Mouse (Mus musculus) lung, postnatal 25 days (tissue): ENCODE measurements around the gene AI854703.
"Not testable (repeated sequence)": the region's sequence is repeated elsewhere in the genome, so short reads cannot be mapped to it uniquely, and the experiment has no call there.

ENCODE experiments used
- DNase-seq: peaks from one replicate; pipeline ENCODE4 v3.0.0; 2022; ENCODE audit warnings: low spot score

Gene AI854703

DNA sequence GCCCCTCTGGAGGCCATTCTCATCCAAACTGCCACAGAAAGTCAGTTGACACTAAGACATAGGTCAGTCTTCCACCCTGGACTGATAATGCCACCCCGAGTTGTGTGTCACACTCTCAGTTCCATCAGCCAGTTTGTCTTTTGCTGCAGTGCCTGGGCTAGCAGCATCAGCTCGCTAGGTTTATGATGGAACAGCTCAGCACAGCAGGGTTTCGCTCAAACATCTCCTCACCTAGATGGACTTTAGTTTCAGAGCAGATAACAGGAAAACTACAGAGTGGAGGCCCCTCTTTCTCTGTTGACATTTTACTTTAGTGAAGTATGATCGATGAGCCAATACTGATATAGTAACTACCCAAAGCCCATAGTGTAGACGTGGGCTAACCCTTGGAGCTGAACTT, 11.8 kb upstream of the AI854703 start:
- no peak for DNase-seq

DNA sequence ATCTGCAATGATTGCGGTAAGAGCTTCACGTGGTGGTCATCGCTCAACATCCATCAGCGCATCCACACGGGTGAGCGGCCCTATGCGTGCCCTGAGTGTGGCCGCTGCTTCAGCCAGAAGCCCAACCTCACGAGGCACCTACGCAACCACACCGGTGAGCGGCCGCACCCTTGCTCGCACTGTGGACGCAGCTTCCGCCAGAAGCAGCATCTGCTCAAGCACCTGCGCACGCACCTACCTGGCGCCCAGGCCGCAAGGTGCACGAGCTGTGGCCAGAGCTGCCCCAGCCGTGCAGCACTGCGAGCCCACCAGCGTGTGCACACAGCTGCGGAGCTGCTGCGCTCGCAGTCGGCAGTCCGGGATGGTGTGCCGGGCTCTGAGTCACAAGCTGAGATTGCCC, 6.5 kb upstream of the AI854703 start:
- no peak for DNase-seq

DNA sequence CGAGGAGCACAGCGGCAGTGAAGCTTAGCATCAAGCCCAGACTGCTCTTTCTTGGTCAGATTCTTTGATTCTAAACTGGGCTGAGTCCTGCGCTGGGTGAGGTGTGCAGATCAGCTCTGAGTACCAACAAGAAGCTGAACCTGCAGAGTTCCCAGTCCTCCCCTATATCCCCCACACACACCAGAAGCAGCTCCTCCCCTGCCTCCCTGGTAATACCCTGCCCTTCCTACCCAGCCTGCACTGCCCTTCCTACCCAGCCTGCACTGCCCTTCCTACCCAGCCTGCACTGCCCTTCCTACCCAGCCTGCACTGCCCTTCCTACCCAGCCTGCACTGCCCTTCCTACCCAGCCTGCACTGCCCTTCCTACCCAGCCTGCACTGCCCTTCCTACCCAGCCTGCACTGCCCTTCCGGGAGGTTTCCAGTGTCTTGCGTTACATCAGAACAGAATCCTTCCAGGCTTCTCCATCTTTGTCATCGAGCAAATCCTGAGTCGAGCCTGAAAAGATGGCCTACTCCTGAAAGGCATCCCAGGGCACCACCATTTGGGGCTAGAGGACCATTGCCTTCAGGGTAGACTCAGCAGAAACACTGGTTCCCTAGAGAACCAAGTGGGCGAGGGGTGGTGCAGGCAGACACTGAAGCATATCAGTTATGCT, 4.2 kb upstream of the AI854703 start:
- DNase-seq: not testable (repeated sequence)

DNA sequence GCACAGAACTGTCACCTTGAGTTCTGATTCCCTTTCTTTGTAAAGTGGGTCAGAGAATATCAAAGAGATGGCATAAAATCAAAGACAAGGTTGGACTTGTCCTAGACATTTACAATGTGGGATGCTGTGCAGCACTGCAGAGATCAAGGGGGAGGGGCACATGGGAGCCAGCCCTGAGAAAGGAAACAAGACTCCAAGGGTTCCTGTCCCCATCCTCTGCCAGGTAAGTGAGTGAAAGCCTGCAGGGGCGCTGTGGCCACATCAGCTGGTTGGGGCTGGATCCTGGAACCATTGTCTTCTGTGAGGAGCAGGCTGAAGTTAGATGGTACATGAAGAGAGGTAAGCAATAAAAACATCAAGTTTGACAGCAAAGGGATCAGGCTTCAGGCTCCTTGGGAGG, 3.1 kb upstream of the AI854703 start:
- no peak for DNase-seq

DNA sequence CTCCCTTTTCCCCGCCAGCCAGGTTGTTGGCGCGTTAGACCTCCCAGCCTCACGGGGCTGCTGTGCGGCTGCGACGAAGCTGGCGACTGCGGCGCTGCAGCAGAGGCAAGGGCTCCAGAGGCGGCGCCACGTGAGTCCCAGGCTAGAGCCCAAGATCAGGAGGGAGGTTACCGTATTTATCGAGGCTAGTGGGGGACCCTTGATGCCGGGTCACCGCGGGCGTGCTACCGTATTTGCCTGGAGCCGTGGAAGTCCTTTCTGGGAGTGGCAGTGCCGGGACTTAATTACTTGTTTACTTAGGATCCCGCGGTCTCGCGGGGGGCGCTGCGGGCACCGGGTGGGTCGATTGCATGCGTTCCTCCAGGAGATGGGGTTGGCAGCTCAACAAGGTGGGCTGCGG, 420 bp downstream of the AI854703 start:
- no peak for DNase-seq

DNA sequence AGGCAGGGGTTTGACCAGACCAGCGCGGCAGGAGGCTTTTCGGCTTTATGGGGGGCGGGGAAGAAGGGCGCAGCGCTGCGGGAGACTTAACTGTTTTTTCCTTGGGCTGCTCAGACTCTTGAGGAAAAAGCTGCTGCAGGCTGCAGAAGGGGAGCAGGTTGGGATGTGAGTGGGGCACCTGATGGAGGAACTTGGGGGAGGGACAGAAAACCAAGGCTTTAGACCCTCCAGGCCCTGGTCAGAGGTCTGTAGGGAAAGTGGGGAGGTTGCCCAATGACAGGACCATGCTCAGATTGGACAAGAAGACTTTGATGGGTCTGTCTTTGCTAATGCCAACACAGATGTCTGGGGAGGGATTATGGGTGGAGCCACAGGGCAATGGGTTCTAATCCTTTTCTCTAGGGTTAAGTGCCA, 954 bp downstream of the AI854703 start:
- no peak for DNase-seq

DNA sequence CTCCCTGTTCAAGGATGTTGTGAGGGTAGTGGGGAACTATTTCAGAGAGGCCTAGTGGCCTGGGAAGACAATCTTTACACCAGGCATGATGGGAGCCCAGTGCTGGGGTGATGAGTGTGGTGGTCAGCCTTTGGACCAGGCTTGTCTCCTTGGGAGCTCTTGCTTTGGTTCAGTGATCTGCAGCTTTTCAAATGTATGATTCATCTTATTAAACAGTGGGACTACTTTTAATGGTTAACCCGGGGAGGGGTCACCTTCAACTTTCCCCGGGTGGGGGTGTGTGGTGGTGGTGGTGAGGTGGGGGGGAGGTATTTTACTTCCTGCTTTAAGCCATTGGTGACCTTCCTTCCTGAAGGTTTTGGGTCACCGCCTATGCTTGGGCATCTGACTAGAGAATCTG, 1.8 kb downstream of the AI854703 start:
- DNase-seq: no peak

DNA sequence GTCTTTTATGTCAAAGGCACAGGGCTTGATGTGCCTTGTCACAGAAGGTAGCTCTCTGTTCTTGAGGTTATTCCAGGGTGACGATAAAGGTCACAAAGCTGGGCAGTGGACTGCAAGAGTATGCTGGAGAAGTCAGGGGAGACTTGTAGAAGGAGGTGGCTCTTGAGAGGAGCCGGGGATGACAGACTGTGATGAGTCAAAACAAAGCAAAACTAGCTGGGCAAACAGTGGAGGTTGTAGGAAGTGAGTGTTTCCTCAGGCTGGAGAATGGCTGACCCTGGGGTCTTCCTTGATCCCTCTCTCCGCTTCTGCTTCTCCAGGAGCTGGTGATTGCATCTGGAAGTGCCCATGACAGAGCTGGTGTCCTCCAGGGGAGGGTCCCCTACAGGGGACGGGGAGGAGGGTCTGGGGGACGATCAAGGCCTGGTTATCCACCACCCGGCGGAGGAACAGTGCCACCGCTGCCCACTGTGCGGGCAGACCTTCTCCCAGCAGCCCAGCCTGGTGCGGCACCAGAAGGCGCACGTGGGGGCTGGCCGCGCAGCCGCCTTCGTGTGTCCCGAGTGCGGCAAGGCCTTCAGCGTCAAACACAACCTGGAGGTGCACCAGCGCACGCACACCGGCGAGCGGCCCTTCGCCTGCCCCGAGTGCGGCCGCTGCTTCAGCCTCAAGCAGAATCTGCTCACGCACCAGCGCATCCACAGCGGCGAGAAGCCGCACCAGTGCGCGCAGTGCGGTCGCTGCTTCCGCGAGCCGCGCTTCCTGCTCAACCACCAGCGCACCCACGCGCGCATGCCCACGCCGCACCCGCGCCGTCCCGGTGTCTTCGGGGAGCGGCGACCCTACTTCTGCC, 2.5 kb downstream of the AI854703 start:
- DNase-seq: no peak

DNA sequence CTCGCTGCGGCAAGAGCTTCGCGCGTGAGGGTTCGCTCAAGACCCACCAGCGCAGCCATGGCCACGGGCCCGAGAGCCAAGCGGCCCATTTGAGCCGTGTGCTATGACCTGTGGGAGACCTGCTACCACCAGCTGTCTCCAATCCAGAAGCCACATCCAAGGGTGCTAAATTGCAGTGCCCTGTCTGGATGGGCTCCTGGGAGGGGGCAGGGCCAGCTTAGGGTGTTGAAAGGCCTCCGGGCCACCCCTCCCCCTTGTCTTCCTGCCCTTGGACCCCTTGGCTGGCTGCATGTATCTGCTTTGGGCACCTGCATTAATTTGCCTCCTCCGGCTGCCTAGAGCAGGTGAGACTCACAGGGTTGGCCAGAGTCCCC, 3.1 kb downstream of the AI854703 start:
- no peak for DNase-seq

DNA sequence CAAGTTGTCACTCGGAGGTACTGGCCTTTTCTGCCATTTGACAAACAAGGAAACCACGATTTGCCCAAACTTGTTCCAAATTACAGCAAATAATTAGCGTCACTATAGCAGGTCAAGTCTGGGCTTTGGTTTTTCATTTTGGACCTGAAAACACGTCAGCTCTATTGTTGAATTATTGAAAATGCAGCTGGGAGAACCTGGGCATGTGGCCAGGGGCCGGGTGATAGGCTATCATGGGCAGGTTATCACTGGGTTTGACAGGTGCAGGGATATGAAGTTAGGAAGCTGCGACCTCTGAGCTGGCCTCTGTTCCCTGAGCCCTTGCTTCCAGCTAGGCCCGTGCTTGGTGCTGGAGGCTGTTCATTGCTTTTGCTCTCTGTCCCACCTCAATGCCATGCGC, 4.3 kb downstream of the AI854703 start:
- no peak for DNase-seq

DNA sequence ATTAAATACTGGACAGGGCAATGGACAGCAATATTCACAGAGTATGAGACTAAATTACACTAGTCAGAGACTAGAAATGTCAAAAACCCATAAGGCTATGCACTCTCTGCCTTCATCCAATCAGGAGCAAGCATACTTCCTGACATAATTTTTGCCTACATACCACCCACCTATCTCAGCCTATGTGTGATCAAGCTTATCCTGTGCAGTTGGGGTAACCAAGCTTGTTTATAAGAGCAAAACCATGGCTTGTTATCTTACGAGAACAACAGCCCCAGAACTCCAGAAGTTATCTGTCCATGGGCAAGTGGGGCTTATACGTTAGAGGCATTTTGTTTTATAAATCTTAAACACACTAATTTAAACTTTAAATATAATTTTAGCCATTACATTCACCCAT, 8.5 kb downstream of the AI854703 start:
- DNase-seq: no peak

DNA sequence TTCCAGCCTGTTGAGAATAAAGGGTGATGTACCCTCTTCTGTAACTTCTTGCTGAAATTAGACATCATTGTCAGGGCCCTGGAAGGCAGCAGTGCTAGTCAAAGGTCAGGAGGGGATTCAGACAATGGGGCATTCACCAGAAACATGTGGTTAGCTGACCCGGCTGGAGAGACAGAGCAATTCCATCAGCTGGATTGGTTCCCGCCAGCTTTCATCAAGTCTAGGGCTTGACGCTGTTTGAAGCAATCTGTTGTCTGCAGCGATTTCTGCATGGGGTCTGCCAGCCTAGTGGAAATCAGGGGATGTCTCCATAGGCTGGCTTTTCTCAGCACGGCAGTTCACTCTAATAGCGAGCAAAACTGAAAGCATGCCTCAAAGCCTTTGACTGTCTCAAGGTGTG, 10.0 kb downstream of the AI854703 start:
- no peak for DNase-seq

DNA sequence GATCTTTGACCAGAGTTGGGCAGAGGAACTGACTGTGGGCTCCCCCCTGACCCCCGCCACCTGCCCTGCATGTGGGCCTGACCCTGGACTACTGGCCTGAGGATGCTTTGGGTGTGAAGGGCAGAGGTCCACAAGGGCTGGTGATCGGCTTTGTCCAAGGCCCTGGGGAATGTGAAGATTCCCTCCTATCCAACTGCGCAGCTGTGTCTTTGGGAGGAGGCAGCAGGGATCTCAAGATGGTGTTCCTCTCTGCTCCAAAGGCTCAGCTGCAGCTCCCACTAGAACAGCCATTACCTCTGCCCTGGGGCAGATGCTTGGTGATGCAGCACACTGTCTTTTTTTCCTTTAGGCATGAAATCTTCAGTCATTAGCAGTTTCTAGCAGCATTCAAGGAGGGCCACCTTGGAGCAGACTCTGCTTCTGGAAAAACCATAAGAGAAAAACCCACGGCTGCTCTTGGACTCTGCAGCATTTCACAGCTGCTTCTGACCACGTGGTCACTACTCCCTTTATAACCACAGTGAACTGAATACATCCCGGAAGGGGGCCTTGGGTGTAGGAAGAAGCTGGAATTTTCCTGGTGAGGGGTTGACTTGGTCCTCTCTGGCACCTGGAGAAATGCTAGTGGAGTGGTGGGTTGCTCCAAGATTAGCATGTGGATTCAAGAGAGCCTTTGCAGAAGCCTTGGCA, 11.4 kb downstream of the AI854703 start:
- DNase-seq: no peak

DNA sequence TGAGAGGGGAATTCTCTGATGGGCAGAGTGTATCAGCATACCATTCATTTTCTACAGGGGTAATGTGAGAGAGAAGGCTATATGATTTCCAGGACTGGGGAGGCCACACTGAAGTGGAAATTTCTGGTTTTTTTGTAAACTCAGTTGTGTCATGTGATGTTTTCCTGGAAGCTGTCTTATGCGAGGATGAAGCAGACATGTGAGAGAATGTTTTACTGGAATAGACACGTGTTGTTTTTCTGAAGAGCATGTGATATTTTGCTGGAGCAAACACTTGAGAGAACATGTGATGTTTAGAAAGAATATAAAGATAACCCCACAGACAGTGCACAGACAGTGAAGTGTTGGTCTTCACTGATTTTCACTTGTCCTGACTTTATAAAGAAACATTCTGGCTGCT, 12.0 kb downstream of the AI854703 start:
- no peak for DNase-seq

DNA sequence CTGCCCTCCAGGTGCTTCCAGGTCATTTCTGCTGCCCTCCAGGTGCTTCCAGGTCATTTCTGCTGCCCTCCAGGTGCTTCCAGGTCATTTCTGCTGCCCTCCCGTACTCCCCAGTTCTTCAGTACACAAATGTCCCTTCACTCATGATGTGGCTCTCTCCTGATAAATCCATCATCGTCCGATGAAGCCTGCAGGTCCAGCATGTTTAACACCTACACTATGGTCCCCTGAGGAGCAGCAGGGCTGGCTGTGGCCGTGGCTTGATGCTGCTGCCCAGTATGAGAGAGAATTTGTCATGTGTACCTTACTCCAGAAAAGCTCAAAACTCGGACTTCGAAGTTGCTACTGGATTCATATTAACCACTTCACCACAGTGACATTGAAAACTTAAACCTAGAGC, 14.8 kb downstream of the AI854703 start:
- no peak for DNase-seq

DNA sequence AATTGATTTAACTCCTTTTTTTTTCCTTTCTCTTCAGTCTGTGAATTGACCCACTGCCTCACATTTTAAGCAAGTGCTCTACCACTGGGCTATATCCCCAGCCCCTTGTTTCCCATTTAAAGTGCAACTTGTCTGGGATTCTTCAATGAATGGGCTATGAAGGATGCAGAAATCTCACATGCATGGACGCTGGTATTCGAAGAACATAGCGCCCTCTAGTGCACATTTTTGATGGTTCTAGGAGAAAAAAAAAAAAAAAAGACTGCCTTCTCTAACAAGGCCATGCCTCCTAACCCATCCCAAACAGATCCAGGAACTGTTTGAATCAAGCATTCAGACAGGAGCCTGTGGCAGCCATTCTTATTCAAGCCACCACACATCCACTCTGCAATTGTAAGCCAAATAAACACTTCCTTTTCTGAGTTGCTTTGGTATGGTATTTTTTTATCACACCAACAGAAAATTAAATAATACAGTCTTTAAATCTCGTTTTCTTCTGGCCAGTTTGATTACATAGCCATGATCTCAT, 16.3 kb downstream of the AI854703 start:
- DNase-seq: peak; percentile 53

DNA sequence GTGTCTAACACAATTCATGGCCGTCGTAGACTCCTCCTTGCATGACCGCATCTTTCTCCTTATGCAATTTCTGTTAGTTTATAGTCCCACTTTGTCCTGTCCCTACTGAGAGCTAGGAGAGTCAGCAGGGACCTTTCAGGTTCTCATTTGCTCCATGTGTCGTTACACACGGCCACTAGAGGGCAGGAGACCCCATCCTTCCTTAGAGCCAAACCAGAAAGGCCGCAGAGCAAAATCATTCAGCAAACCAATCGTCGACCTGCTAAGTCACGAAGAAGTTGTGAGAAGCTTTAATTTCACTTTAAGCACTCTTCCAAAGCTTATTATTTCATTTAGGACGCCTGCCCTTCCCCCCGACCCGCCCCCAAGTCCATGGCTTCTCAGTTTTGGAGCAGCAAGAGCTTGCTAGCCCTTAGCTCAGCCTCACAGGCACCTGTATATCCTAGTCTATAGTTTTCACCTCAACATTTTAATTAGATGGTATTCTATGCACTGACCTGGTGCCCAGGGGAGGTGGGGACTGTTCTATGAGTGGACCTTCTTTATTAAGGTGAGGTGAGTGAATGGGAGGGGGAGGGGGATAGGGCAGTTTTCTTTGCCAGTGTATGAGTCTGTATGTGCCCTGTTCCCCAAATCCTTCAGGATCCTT, 19.2 kb downstream of the AI854703 start:
- DNase-seq: peak; percentile 79

DNA sequence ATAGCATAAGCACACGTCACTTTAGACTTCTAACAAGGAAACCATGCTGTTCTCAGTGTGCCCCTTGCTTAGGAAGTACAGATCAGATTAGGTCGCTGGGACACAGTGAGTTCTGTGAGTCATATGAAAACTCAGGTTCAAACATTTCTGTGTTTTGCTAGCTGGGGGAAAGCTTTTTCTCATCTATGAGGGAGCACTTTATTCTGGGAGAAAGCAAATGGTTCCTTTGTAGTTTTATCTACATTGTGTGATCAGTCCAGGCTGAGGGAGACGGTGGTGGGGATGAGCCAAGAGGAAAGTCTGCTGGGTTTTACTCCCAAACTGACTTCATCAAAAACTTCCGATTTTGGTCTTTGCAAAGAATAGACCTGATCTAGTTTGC, 19.7 kb downstream of the AI854703 start:
- no peak for DNase-seq

DNA sequence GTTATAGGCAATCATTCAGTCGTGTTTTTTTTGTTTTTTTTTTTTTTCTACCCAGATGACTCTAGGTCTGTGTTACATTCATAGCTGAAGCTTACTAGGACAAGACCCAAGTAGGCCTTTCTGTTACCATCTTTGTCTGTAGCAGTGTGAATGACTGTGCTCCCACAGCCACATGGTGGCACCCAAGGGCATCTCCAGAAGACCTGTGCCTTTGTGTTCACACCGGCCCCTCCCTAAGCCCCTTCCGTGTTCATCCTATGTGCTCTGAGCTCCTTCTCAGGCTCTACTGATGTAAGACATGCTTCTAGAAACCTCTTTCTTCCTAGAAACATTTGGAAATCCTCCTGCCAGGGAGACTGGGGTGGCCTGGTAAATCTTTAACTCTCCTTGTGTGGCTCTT, 20.4 kb downstream of the AI854703 start, which contains the start of gene Gimap8:
Gene Gimap8, plus strand, starts transcription at position 240 of the 400 bp plus-strand sequence.
- peak; percentile 85 for DNase-seq

DNA sequence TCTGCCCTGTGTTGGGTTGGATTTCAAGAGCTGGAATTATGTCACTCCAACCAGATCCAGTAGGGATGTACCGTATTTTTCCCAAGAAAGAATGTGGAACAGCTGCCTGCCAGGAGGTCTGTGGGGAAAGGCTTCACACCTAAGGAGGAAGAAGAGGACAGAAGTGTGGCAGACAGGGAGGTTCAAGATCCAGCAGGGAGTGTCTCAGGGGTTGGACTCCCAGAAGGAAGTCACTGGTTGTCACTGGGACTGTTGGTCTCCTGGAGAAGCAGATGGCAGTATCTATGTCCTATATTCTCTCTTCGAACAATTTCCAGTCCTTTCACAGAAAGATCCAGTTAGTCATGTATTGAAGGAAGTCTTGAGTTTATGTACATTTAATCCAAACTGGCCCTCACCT, 21.0 kb downstream of the AI854703 start:
- DNase-seq: no peak

DNA sequence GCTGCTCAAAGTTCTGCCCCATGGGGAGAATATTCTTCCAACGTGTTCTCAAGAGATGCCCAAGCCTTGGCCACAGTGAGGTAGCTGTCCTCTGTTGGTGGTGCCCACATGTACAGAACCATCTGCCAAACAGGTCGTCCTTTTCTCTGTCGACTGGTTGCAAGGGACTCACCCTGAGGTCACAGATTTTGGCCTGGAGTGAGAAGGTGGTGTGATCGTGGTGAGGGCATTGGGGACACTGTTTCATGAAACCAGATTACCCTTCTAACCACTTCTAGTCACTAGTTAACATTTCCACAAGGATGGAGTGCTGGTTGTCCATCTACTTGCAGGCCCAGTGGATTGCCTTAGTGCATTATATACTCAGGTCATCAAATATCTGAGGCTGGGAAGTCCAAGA, 22.2 kb downstream of the AI854703 start:
- DNase-seq: no peak

DNA sequence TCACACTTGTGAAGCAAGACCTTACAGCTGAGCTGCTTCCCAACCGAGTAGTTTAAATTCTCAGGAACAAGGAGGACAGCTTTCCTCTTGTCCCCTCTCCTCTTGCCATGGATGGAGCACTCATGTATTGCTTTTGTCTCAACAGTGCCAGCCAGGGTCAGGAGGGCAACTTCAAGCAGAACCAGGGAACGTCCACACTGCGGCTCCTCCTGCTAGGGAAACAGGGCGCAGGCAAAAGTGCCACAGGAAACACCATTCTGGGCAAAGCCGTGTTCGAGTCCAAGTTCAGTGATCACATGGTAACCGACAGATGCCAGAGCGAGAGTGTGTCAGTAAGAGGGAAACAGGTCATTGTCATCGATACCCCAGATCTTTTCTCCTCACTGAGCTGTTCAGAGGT, 23.5 kb downstream of the AI854703 start:
- no peak for DNase-seq
